Mouse (Mus musculus): ENCODE measurements around the gene Gm3187. TPM values are rescaled to one million over a fixed set of nuclear protein-coding genes. Genes with fewer than 3 reads are reported as not detected.

The Gm3187 gene
- polyA plus RNA-seq (2012; fragmentation: generic; extraction: Trizol), result not detected

DNA sequence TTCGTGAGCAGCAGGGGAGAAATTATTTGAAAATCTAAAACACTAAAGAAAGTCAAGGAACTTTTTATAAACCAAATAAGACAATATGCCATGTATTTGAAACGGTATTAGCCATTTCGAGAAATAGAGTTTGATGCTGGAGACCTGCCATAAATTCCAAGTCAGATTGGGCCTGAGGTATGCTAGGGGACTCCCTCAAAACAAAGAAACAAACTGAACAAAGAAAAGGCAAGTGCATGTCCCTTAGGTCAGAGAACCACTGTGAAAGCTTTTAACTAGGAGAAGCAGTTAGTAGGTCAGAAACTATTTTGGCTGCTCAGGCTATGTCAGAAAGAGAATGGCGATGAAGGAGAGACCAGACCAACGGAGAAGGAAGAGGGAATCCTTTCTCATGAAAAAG, at the start of gene Gm3187:
Gm3187 (plus strand) TSS at position 301 of the 400 bp plus-strand sequence.

DNA sequence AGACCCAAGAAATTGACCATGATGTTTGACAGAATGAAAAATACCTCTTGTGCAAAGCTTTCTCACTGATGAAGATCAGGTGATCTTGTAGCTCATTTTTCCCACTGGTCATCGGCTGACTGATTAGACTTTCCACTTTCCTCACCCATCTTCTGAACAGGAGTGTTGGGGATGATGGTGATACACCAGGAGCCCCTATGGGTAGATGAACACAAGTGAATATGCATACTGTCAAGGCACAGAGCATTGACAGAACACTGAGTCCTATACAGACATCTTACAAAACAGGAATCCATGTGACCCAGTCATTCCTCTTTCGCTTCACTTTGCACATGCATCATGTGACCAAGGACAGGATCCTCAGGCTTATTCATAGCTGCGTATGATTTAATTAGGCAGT, 28.6 kb upstream of the Gm3187 start, which contains the start of gene Gm3194:
Gm3194 (minus strand) TSS at position 101 of the 400 bp plus-strand sequence.

GRCm38 (mm10) chr14:5477730-5478129, 6.3 kb upstream of the Gm3187 start, which contains the start of gene Gm8246:
TSS of gene Gm8246 (minus strand) at chr14:5477830.

DNA sequence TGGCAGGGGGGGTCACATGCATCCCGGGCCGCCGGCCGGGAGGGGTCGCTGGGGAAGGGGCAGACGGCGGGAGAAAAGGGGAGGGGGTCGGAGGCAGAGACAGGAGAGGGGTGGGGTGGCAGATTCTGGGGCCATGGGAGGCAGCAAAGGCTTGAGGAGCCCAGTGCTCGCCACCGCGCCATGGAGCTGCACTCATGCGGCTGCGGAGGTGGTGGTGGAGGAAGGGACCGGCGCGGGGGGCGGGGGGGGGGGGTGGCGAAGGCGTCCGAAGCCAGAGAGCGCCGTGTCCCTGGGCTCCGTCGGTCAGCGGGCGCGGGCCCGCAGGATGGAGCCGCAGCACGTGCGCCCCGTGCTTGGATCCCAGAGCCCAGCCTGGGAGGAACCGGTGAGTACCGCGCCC, 17.4 kb downstream of the Gm3187 start, which contains the start of gene Gm3488:
Gm3488 (plus strand) TSS at position 301 of the 400 bp plus-strand sequence.

DNA sequence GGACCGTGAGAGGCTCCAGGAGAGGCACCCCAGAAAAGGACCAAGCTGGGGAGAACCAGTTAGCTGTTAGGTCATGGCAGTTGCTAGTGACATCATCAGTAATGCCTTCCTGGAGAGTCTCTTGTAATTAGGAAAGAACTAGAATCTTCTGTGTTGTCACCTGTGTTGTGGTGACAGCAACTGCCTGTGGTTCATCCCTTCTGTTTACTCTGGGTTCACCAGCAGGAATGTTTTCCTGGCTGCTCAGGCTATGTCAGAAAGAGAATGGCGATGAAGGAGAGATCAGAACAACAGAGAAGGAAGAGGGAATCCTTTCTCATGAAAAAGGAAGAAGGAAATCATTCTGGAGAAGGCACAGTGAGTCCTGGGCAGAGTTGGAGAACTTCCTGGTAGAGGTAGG, 54.2 kb downstream of the Gm3187 start, which contains the start of gene Gm3532:
Gm3532 (plus strand) TSS at position 301 of the 400 bp plus-strand sequence.

Other genes starting within 250 kb of the Gm3187 start
- not detected for gene Gm3526, start 223.6 kb upstream of the Gm3187 start, polyA plus RNA-seq (2012; fragmentation: generic; extraction: Trizol)
- gene Gm3542, start 149.3 kb upstream of the Gm3187 start, polyA plus RNA-seq (2012; fragmentation: generic; extraction: Trizol), result not detected
- not detected for gene Gm3500, start 95.2 kb upstream of the Gm3187 start, polyA plus RNA-seq (2012; fragmentation: generic; extraction: Trizol)
- gene Gm3194, start 28.7 kb upstream of the Gm3187 start, polyA plus RNA-seq (2012; fragmentation: generic; extraction: Trizol), result not detected
- not detected for gene Gm8246, start 6.4 kb upstream of the Gm3187 start, polyA plus RNA-seq (2012; fragmentation: generic; extraction: Trizol)
- not detected for gene Gm3488, start 17.5 kb downstream of the Gm3187 start, polyA plus RNA-seq (2012; fragmentation: generic; extraction: Trizol)
- not detected for gene Gm3532, start 54.3 kb downstream of the Gm3187 start, polyA plus RNA-seq (2012; fragmentation: generic; extraction: Trizol)
- not detected for gene Gm8265, start 148.8 kb downstream of the Gm3187 start, polyA plus RNA-seq (2012; fragmentation: generic; extraction: Trizol)
- not detected for gene Gm9603, start 203.2 kb downstream of the Gm3187 start, polyA plus RNA-seq (2012; fragmentation: generic; extraction: Trizol)

All from C3H10T1/2 (cell line).